Mouse (Mus musculus) c-Kit-positive CD71-negative TER-119-negative erythroid progenitor cells, embryonic 14.5 days (primary cell): ENCODE measurements around the gene Crebzf.

ENCODE experiments used
- DNase-seq: peaks from one replicate; pipeline ENCODE4 v3.0.0-alpha.2; 2013; ENCODE audit warnings: low read depth

Gene Crebzf

GRCm38 (mm10) chr7:90476313-90477245, 34.0 kb downstream of the Crebzf start, which contains the start of gene Dlg2:
Gene Dlg2 (plus strand): TSS chr7:90476672.
- DNase-seq, result no peak

- DNase-seq, result no peak
Measured at GRCm38 (mm10) chr7:90482607-90483006, 40.1 kb downstream of the Crebzf start.
